ENCODE assay signal across 16 mouse cellular contexts in genomic region chr10:60379419-60379957, GRCm38 (mm10). TPM values are rescaled to one million over a fixed set of nuclear protein-coding genes. Genes with fewer than 3 reads are reported as not detected.
A peak's percentile ranks its signal among the peaks of the same experiment; 100 is the strongest.
DNase-seq lines count a peak whose midpoint lies in the region; ATAC-seq and TF ChIP-seq lines count a peak whose summit lies in the region.
"Had no signal": no experiment of that assay in that cellular context is flagged by ENCODE, and none has a peak within 500 bp of the region (broad histone marks: within the 10 kb centered on the region; RNA-seq: fewer than 3 reads in every experiment).

No protein-coding gene starts in this region.

- no peak overlapping the region for H3K9ac ChIP-seq in heart, embryonic 15.5 days
- H3K9ac ChIP-seq in neural tube, embryonic 15.5 days (replicated peaks) = no peak overlapping the region
- H3K9ac ChIP-seq: hindbrain, embryonic 13.5 days; liver, embryonic 12.5 days; midbrain, embryonic 15.5 days had no signal

- TF ChIP-seq POLR2A in thymus, adult 2 months (IDR thresholded peaks at IDR 0.05; ENCODE audit: control insufficient read depth, extremely low read depth, insufficient read depth, low read length, poor library complexity) = no peak

- intact Hi-C loops in heart, postnatal 14 days (cut with DNase I) = no loop called here
- intact Hi-C loops in left cerebral cortex, postnatal 4 days (cut with DNase I) = no loop called here

- ATAC-seq in heart, embryonic 15.5 days (replicated peaks; ENCODE audit: insufficient number of reproducible peaks, insufficient read depth, low FRiP score, low read depth) = no peak
- peak; percentile 12; the same call in 1 of the 2 replicates for ATAC-seq in granulocyte monocyte progenitor cell, adult 5-6 weeks (replicated peaks; ENCODE audit: poor library complexity, severe bottlenecking)
- no peak for ATAC-seq in neural tube, embryonic 15.5 days (ENCODE audit: low FRiP score)
- ATAC-seq: liver, embryonic 12.5 days; midbrain, embryonic 15.5 days had no signal

- H3K4me1 ChIP-seq in heart, embryonic 15.5 days (replicated peaks) = peaks cover 2% of the 10 kb centered on the region; the same call in 1 of the 2 replicates
- H3K4me1 ChIP-seq in thymus, adult 2 months (replicated peaks; ENCODE audit: control insufficient read depth, insufficient read depth, low read length) = peaks cover 48% of the 10 kb centered on the region
- H3K4me1 ChIP-seq in neural tube, embryonic 15.5 days = no peaks in the 10 kb centered on the region
- peaks cover 16% of the 10 kb centered on the region; the same call in 1 of the 2 replicates for H3K4me1 ChIP-seq in forebrain, embryonic 10.5 days
- H3K4me1 ChIP-seq: hindbrain, embryonic 13.5 days; liver, embryonic 12.5 days; midbrain, embryonic 15.5 days had no signal

- H3K36me3 ChIP-seq in heart, embryonic 15.5 days = no peaks in the 10 kb centered on the region
- H3K36me3 ChIP-seq in thymus, adult 2 months (ENCODE audit: control insufficient read depth, insufficient read depth, low read length) = no peaks in the 10 kb centered on the region
- H3K36me3 ChIP-seq in neural tube, embryonic 15.5 days = no peaks in the 10 kb centered on the region
- H3K36me3 ChIP-seq in forebrain, embryonic 10.5 days (replicated peaks) = no peaks in the 10 kb centered on the region
- H3K36me3 ChIP-seq: hindbrain, embryonic 13.5 days; liver, embryonic 12.5 days; midbrain, embryonic 15.5 days had no signal

- no peaks in the 10 kb centered on the region for H3K27me3 ChIP-seq in heart, embryonic 15.5 days
- no peaks in the 10 kb centered on the region for H3K27me3 ChIP-seq in thymus, adult 2 months (ENCODE audit: control insufficient read depth, insufficient read depth, low read length)
- H3K27me3 ChIP-seq in neural tube, embryonic 15.5 days (replicated peaks) = no peaks in the 10 kb centered on the region
- no peaks in the 10 kb centered on the region for H3K27me3 ChIP-seq in forebrain, embryonic 10.5 days (ENCODE audit: poor library complexity, severe bottlenecking)
- H3K27me3 ChIP-seq: hindbrain, embryonic 13.5 days; liver, embryonic 12.5 days; midbrain, embryonic 15.5 days had no signal

- H3K4me3 ChIP-seq in heart, embryonic 15.5 days = no peak overlapping the region
- no peak overlapping the region for H3K4me3 ChIP-seq in thymus, adult 2 months (ENCODE audit: control insufficient read depth, insufficient read depth, low read length)
- no peak overlapping the region for H3K4me3 ChIP-seq in neural tube, embryonic 15.5 days (replicated peaks)
- H3K4me3 ChIP-seq in forebrain, embryonic 10.5 days = no peak overlapping the region
- H3K4me3 ChIP-seq: hindbrain, embryonic 13.5 days; liver, embryonic 12.5 days; midbrain, embryonic 15.5 days had no signal

- 63% methylated on average over 9 of the region's 9 CpGs for WGBS in heart, embryonic 15.5 days
- WGBS in thymus, adult 2 months = 88% methylated on average over 9 of the region's 9 CpGs
- WGBS in neural tube, embryonic 15.5 days = 82% methylated on average over 9 of the region's 9 CpGs
- 83% methylated on average over 9 of the region's 9 CpGs for WGBS in forebrain, embryonic 10.5 days

- TF ChIP-seq CTCF in thymus, adult 2 months (IDR thresholded peaks at IDR 0.05; ENCODE audit: borderline replicate concordance, control insufficient read depth, extremely low read depth, insufficient read depth, low read length, poor library complexity) = no peak

- H3K4me2 ChIP-seq in heart, embryonic 15.5 days = no peak overlapping the region
- no peak overlapping the region for H3K4me2 ChIP-seq in neural tube, embryonic 15.5 days
- H3K4me2 ChIP-seq: hindbrain, embryonic 13.5 days; liver, embryonic 12.5 days; midbrain, embryonic 15.5 days had no signal

- peak overlapping the region; percentile 28 for H3K27ac ChIP-seq in heart, embryonic 15.5 days
- H3K27ac ChIP-seq in thymus, adult 2 months (ENCODE audit: control insufficient read depth, insufficient read depth, low read length) = peak overlapping the region; percentile 69
- H3K27ac ChIP-seq in neural tube, embryonic 15.5 days (replicated peaks) = no peak overlapping the region
- no peak overlapping the region for H3K27ac ChIP-seq in forebrain, embryonic 10.5 days
- H3K27ac ChIP-seq: hindbrain, embryonic 13.5 days; liver, embryonic 12.5 days; midbrain, embryonic 15.5 days had no signal

- H3K9me3 ChIP-seq in heart, embryonic 15.5 days (replicated peaks) = no peaks in the 10 kb centered on the region
- no peaks in the 10 kb centered on the region for H3K9me3 ChIP-seq in neural tube, embryonic 15.5 days (replicated peaks)
- H3K9me3 ChIP-seq in forebrain, embryonic 10.5 days = no peaks in the 10 kb centered on the region
- H3K9me3 ChIP-seq: hindbrain, embryonic 13.5 days; liver, embryonic 12.5 days; midbrain, embryonic 15.5 days had no signal

- no peak for DNase-seq in heart, postnatal 14 days
- no peak for DNase-seq in thymus, adult 2 months
- DNase-seq in thymus, postnatal 36 days = no peak
- no peak for DNase-seq in forebrain, embryonic 10.5 days (ENCODE audit: extremely low spot score, low spot score)
- no peak for DNase-seq in left cerebral cortex, postnatal 4 days
- DNase-seq: cerebellum, adult 9-10 months; kidney, adult 18-20 months; right cerebral cortex, adult 18-20 months; spleen, adult 18-20 months had no signal

RNA-seq across cellular contexts. Expression of gene Gm17455, which starts 20.0 kb away (rescaled TPM):
- 0.20 and 0.32 TPM in 2 replicates for polyA plus RNA-seq in heart, embryonic 15.5 days (2015; fragmentation: Nextera tagmentation; extraction: Ambion mirVana)
- total RNA-seq in heart, postnatal 14 days (2021) = not detected
- 1.1 and 2.3 TPM in 2 replicates for polyA plus RNA-seq in thymus, adult 2 months (2012; rRNA removed)
- total RNA-seq in granulocyte monocyte progenitor cell, adult 5-6 weeks (2014; fragmentation: Nextera tagmentation) = not detected in 2 replicates
- total RNA-seq in granulocyte monocyte progenitor cell, adult 5-6 weeks (2017) = not detected in 2 replicates
- polyA plus RNA-seq in neural tube, embryonic 15.5 days (2015; fragmentation: Nextera tagmentation; extraction: Ambion mirVana) = 11.3 and 12.5 TPM in 2 replicates
- 0.93 and 1.9 TPM in 2 replicates for polyA plus RNA-seq in forebrain, embryonic 10.5 days (2016; fragmentation: Nextera tagmentation; extraction: Ambion mirVana)
- 1 to 10 TPM; 1.2 to 2.1 TPM for total RNA-seq in left cerebral cortex, postnatal 4 days (2021)
- polyA plus RNA-seq: liver, embryonic 12.5 days; testis, adult 2 months had no signal

RNA-seq across cellular contexts. Expression of gene Vsir, which starts 32.8 kb away (rescaled TPM):
- 3.9 and 5.5 TPM in 2 replicates for polyA plus RNA-seq in heart, embryonic 15.5 days (2015; fragmentation: Nextera tagmentation; extraction: Ambion mirVana)
- total RNA-seq in heart, postnatal 14 days (2021) = 10 to 100 TPM; 22.6 to 24.4 TPM
- 162 and 166 TPM in 2 replicates for polyA plus RNA-seq in thymus, adult 2 months (2012; rRNA removed)
- 45.9 and 57.9 TPM in 2 replicates for total RNA-seq in granulocyte monocyte progenitor cell, adult 5-6 weeks (2014; fragmentation: Nextera tagmentation)
- total RNA-seq in granulocyte monocyte progenitor cell, adult 5-6 weeks (2017) = 108 and 143 TPM in 2 replicates
- 4.5 and 4.6 TPM in 2 replicates for polyA plus RNA-seq in neural tube, embryonic 15.5 days (2015; fragmentation: Nextera tagmentation; extraction: Ambion mirVana)
- 1.2 and 1.4 TPM in 2 replicates for polyA plus RNA-seq in forebrain, embryonic 10.5 days (2016; fragmentation: Nextera tagmentation; extraction: Ambion mirVana)
- 1 to 10 TPM; 5.8 to 6.4 TPM for total RNA-seq in left cerebral cortex, postnatal 4 days (2021)

Comparison
In these comparisons a context has a peak if more than half of its experiments do, and no peak if none do; other contexts are left out.
1. H3K27ac ChIP-seq: peak in heart, embryonic 15.5 days (single experiment) and thymus, adult 2 months (single experiment); none in neural tube, embryonic 15.5 days (single experiment) and forebrain, embryonic 10.5 days (single experiment).
2. RNA of gene Vsir, which starts 32.8 kb away (polyA plus RNA-seq): 162 to 166 TPM in thymus, adult 2 months; 4.5 to 4.6 TPM in neural tube, embryonic 15.5 days, 3.9 to 5.5 TPM in heart, embryonic 15.5 days and 1.2 to 1.4 TPM in forebrain, embryonic 10.5 days; every median in the first group is over 10 times any median in the second.